Mouse (Mus musculus) G1E (cell line): ENCODE data around the gene Psg18. TPM values are rescaled to one million over a fixed set of nuclear protein-coding genes. Genes with fewer than 3 reads are reported as not detected.
"Not testable (repeated sequence)": the region's sequence is repeated elsewhere in the genome, so short reads cannot be mapped to it uniquely, and the experiment has no call there.

ENCODE experiments used
- ATAC-seq: 2 replicates; pipeline ENCODE4 v1.8.0; 2016; ENCODE audit warnings: mild to moderate bottlenecking; ENCODE audit not compliant: insufficient number of reproducible peaks, poor library complexity, low FRiP score, severe bottlenecking; ENCODE audit errors: extremely low read depth
- DNase-seq: peaks from one replicate; pipeline ENCODE4 v3.0.0; 2012; ENCODE audit warnings: low spot score
- H3K27me3 ChIP-seq: 2 replicates; pipeline ENCODE4 v1.6.1; 2012; ENCODE audit warnings: mild to moderate bottlenecking, low read length, inconsistent platforms; ENCODE audit not compliant: insufficient read depth
- H3K36me3 ChIP-seq: replicated peaks from 2 replicates; pipeline ENCODE3; 2012; ENCODE audit warnings: mild to moderate bottlenecking, inconsistent platforms
- H3K4me1 ChIP-seq: 2 replicates; pipeline ENCODE4 v1.6.1; 2012; ENCODE audit warnings: low read depth, low read length, inconsistent platforms, mixed read lengths; ENCODE audit not compliant: insufficient read depth
- H3K4me3 ChIP-seq: 2 replicates; pipeline ENCODE4 v1.5.1; 2012; ENCODE audit warnings: low read depth, mild to moderate bottlenecking, inconsistent platforms, low read length, moderate library complexity, mixed read lengths
- H3K9me3 ChIP-seq: replicated peaks from 2 replicates; pipeline ENCODE4 v1.6.1; 2012; ENCODE audit warnings: inconsistent platforms
- CTCF ChIP-seq: IDR thresholded peaks from 2 replicates; pipeline ENCODE4 v1.5.1; 2012; ENCODE audit warnings: low read depth, low read length, inconsistent platforms, mixed read lengths
- GATA1 ChIP-seq: IDR thresholded peaks from 2 replicates; pipeline ENCODE4 v1.6.1; 2012; ENCODE audit warnings: borderline replicate concordance, low read length, inconsistent platforms, mixed read lengths
- GATA2 ChIP-seq: IDR thresholded peaks from 2 replicates; pipeline ENCODE4 v1.6.1; 2012; ENCODE audit warnings: low read depth, low read length, inconsistent platforms, borderline replicate concordance
- POLR2AphosphoS5 ChIP-seq: IDR thresholded peaks from 2 replicates; pipeline ENCODE4 v1.6.1; 2012; ENCODE audit warnings: low read depth, low read length, inconsistent platforms; ENCODE audit not compliant: insufficient replicate concordance
- TAL1 ChIP-seq: conservative IDR thresholded peaks from 2 replicates; pipeline ENCODE4 v1.6.1; 2012; ENCODE audit warnings: low read depth, low read length, inconsistent platforms, mixed read lengths
- polyA plus RNA-seq: library from polyadenylated mRNA; stranded (reverse); fragments of >175 nt; gene quantifications from 2 replicates; pipeline ENCODE4 v1.2.3, GENCODE M21; 2012
- total RNA-seq, 2 experiments: library from RNA; stranded (forward) in 1 of 2; stranded (reverse) in 1 of 2; fragments of 200-1000 nt in 1 of 2; fragments of >200 nt in 1 of 2; fragmentation: Nextera tagmentation in 1 of 2; gene quantifications; 2 replicates each; pipeline ENCODE4 v1.2.3; 2014 to 2017

Psg18 gene
- not detected in 2 replicates for total RNA-seq (2014; fragmentation: Nextera tagmentation)
- 0.16 TPM in 1 of 2 replicates, not detected in the other for total RNA-seq (2017)
- not detected in 2 replicates for polyA plus RNA-seq

DNA sequence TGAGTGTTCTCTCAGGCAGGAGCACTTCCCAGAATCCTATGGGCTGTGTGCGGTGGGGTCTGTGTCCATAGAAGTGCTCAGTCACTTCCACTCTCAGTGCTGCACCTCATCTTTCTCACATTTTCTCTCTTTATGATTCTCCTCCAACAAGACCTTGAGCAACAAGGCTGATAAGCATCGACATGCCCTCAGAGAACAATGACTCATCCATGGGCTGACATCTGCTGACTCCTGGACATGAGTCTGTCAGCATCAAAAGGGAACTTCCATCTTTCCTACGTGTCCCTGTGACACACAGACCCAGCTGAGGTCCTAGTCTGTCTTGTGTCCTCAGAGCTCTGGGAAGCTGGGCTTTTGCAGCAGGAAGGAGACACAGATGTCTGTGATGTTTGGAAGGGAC lies at the start of gene Psg18:
Psg18 (minus strand) TSS at position 101 of the 400 bp plus-strand sequence.
- not testable (repeated sequence) for H3K27me3 ChIP-seq, H3K4me3 ChIP-seq, H3K36me3 ChIP-seq, H3K4me1 ChIP-seq, DNase-seq, ATAC-seq, H3K9me3 ChIP-seq

DNA sequence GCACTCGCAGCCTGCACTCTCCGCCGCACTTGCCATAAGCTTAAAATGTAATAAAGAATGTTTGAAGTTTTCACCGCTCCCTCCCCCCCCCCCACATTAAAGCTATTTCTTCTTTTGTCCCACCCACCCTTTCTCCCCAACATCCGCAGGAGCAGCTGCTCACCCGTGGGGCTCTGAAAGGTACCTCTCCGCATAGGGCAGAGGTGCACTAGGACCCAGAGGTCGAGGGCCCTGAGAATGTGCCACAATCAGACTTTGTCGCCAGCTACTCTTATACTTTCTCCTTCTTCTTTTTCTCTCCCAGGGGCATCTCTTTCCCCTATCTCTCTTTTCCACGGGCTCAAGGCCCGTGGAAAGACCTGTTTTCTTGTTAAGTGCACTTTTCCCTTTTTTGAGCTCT lies 48.6 kb upstream of the Psg18 start:
- Histone ChIP-seq H3K4me1 (no peaks in the 10 kb centered on the region), H3K9me3 (no peaks in the 10 kb centered on the region), H3K27me3 (no peaks in the 10 kb centered on the region), H3K4me3 (no peak overlapping the region), H3K36me3 (no peaks in the 10 kb centered on the region)
- TF ChIP-seq CTCF (no peak), GATA1 (no peak), TAL1 (no peak), GATA2 (no peak), POLR2AphosphoS5 (no peak)
- DNase-seq: no peak
- ATAC-seq: no peak

DNA sequence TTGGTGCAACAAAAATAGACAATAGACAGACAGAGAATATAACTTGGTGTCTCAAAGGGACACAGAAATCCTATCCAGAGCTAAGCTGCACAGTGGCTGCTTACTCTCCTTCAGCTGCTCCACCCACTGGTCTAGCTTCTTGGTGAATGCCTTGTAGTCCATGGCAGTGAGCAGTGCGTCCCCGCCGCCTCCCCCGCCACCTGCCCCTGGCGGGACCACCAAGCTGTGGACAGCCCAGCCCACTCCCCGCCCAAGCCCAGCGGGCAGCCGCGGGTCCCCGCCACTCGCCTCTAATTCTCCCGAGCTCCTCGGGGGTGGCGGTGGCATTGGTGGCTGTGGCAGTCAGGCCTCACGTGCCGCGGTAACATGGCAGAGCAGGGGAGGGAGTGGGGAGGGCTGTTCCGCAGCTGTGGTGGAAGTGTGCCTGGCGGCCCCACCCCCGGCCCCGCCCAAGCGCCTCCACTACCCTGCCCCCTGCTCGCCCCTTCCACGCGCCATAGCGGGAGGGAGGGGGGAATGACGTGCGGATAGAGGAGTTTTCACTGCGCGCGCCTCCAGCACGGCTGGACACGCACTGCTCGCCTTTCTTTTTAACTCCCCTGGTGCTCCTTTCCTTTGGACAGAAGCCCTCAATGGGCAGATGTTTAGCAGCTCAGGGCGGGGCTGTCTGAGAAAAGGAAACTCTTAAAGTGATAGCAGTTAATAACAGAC lies 47.9 kb upstream of the Psg18 start:
- no peaks in the 10 kb centered on the region for H3K27me3 ChIP-seq
- H3K4me1 ChIP-seq: no peaks in the 10 kb centered on the region
- H3K9me3 ChIP-seq: no peaks in the 10 kb centered on the region
- H3K36me3 ChIP-seq: no peaks in the 10 kb centered on the region
- H3K4me3 ChIP-seq: no peak overlapping the region
- DNase-seq: no peak
- ATAC-seq: no peak
- TF ChIP-seq POLR2AphosphoS5: no peak
- no peak for TF ChIP-seq GATA1
- TF ChIP-seq TAL1: no peak
- no peak for TF ChIP-seq CTCF
- no peak for TF ChIP-seq GATA2

DNA sequence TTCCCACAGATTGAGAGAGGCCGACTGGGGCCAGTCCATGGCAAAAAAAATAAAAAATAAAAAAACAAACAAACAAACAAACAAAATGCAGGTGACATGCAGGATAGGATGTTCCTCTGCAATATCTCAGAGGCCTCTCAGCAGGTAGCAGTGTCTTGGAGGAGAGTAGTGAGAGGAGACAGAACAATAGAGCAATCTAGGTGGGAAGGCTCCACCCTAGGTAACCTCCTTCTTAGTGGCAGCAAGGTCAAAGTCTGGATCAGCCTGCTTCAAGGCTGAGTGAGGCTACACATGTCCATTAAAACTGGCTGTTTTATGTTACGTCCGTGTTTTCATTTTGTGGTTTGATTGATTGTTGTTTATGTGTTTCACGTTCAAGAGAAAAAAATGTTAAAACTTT lies 36.7 kb upstream of the Psg18 start:
- not testable (repeated sequence) for H3K4me3 ChIP-seq, DNase-seq, H3K27me3 ChIP-seq, H3K36me3 ChIP-seq, H3K4me1 ChIP-seq, H3K9me3 ChIP-seq, ATAC-seq

DNA sequence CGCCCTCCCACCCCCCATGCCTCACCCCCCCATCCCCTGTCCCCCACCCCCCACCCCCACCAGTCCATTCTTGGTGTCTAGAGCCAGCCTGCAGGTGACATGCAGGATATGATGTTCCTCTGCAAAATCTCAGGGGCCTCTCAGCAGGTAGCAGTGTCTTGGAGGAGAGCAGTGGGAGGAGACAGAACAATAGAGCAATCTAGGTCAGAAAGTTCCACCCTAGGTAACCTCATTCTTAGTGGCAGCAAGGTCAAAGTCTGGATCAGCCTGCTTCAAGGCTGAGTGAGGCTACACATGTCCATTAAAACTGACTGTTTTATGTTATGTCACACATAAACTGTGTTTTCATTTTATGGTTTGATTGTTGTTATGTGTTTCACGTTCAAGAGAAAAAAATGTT lies 23.5 kb upstream of the Psg18 start:
- DNase-seq: no peak
- no peak overlapping the region for H3K4me3 ChIP-seq
- H3K27me3 ChIP-seq: no peaks in the 10 kb centered on the region
- TF ChIP-seq GATA2 (no peak), POLR2AphosphoS5 (no peak), TAL1 (no peak), CTCF (no peak), GATA1 (no peak)
- no peaks in the 10 kb centered on the region for H3K9me3 ChIP-seq
- no peak for ATAC-seq
- no peaks in the 10 kb centered on the region for H3K36me3 ChIP-seq
- H3K4me1 ChIP-seq: no peaks in the 10 kb centered on the region

DNA sequence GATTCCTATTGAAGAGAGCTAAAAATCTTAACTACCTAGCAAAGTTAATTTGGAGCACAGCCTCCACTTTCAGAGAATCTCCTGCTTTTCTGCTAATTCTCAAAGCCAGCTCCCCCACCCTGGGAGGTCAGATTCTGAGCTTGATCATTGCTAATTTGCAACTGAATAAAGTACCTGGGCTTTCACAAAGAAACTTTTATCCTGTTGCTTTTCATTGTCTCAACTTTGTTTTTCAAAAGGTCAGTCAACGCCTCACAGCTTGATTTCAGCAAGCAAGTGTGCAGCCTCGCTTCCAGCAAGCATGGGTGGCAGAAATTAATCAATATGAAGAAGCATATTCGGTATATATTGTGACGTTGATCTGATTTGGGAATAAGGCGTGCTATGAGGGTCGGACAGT lies 19.4 kb downstream of the Psg18 start:
- not testable (repeated sequence) for H3K9me3 ChIP-seq, H3K4me3 ChIP-seq, H3K36me3 ChIP-seq, ATAC-seq, DNase-seq, H3K27me3 ChIP-seq, H3K4me1 ChIP-seq

Other genes starting within 250 kb of the Psg18 start
- gene Igfl3, start 178.5 kb downstream of the Psg18 start, total RNA-seq (2014; fragmentation: Nextera tagmentation): not detected in 2 replicates
- not detected in 2 replicates for gene Igfl3, start 178.5 kb downstream of the Psg18 start, total RNA-seq (2017)
- not detected in 2 replicates for gene Igfl3, start 178.5 kb downstream of the Psg18 start, polyA plus RNA-seq
- gene Mill1, start 109.7 kb downstream of the Psg18 start, total RNA-seq (2014; fragmentation: Nextera tagmentation): not detected in 2 replicates
- 0.16 TPM in 1 of 2 replicates, not detected in the other for gene Mill1, start 109.7 kb downstream of the Psg18 start, total RNA-seq (2017)
- not detected in 2 replicates for gene Mill1, start 109.7 kb downstream of the Psg18 start, polyA plus RNA-seq
- gene Psg28, start 77.0 kb upstream of the Psg18 start, total RNA-seq (2014; fragmentation: Nextera tagmentation): not detected in 2 replicates
- not detected in 2 replicates for gene Psg28, start 77.0 kb upstream of the Psg18 start, total RNA-seq (2017)
- not detected in 2 replicates for gene Psg28, start 77.0 kb upstream of the Psg18 start, polyA plus RNA-seq
- not detected in 2 replicates for gene Psg26, start 129.2 kb upstream of the Psg18 start, total RNA-seq (2014; fragmentation: Nextera tagmentation)
- gene Psg26, start 129.2 kb upstream of the Psg18 start, total RNA-seq (2017): not detected in 2 replicates
- not detected in 2 replicates for gene Psg26, start 129.2 kb upstream of the Psg18 start, polyA plus RNA-seq
- not detected in 2 replicates for gene Psg25, start 177.3 kb upstream of the Psg18 start, total RNA-seq (2014; fragmentation: Nextera tagmentation)
- gene Psg25, start 177.3 kb upstream of the Psg18 start, total RNA-seq (2017): 0.16 TPM in 1 of 2 replicates, not detected in the other
- gene Psg25, start 177.3 kb upstream of the Psg18 start, polyA plus RNA-seq: not detected in 2 replicates
- not detected in 2 replicates for gene Psg27, start 212.3 kb upstream of the Psg18 start, total RNA-seq (2014; fragmentation: Nextera tagmentation)
- 0.05 TPM in 1 of 2 replicates, not detected in the other for gene Psg27, start 212.3 kb upstream of the Psg18 start, total RNA-seq (2017)
- not detected in 2 replicates for gene Psg27, start 212.3 kb upstream of the Psg18 start, polyA plus RNA-seq